Mouse (Mus musculus): ENCODE data around the gene Ybx1. TPM values are rescaled to one million over a fixed set of nuclear protein-coding genes. Genes with fewer than 3 reads are reported as not detected.
A peak's percentile ranks its signal among the peaks of the same experiment; 100 is the strongest.

Ybx1 gene
- total and polyA plus RNA-seq, 3 experiments, result 266 to 861 (median 773) TPM

- intact Hi-C loops (cut with DNase I), result no loop called here
- Histone ChIP-seq H3K27ac (no peak overlapping the region), H3K4me1 (ENCODE audit: control insufficient read depth, insufficient read depth, low read length) (peaks cover 3% of the 10 kb centered on the region; the same call in 1 of the 2 replicates), H3K27me3 (ENCODE audit: control insufficient read depth, insufficient read depth, low read length) (no peaks in the 10 kb centered on the region), H3K79me2 (replicated peaks; ENCODE audit: control insufficient read depth, insufficient read depth, low read length) (peaks cover 7% of the 10 kb centered on the region; the same call in 1 of the 2 replicates), H3K4me3 (no peak overlapping the region), H3K36me3 (ENCODE audit: control insufficient read depth, insufficient read depth, low read length) (peaks cover 3% of the 10 kb centered on the region; the same call in 1 of the 2 replicates), H3K9ac (ENCODE audit: low read depth, low read length) (no peak overlapping the region)
- DNase-seq, result no peak
- TF ChIP-seq POLR2A (IDR thresholded peaks at IDR 0.05; ENCODE audit: insufficient read depth, low read depth, low read length), result no peak
- no peak for TF ChIP-seq EP300 (IDR thresholded peaks at IDR 0.05; ENCODE audit: insufficient read depth, low read depth, low read length)
- no peak for TF ChIP-seq CTCF (IDR thresholded peaks at IDR 0.05)
- 66% methylated on average over 2 of the region's 2 CpGs for WGBS
These were observed 3.0 kb upstream of the Ybx1 start for GRCm38 (mm10) chr4:119297361-119297760.

DNA sequence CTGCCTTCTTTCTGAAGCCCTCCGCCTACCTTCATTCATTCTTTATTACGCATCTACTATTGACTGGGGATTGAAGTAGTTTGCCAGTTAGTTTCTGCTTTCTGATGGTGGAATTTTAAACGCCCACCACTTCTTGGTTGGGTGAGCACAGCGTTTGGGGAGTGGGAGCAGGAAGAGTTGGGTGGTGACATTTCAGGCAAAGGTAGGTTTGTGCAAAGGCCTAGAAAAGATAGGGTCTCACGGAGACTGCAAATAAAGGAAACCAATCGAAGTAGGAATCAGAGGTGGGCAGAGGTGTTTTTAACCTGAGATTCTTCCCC, 690 bp upstream of the Ybx1 start:
- peaks cover 5% of the 10 kb centered on the region for H3K4me1 ChIP-seq (ENCODE audit: control insufficient read depth, insufficient read depth, low read length)
- no peak for TF ChIP-seq CTCF (IDR thresholded peaks at IDR 0.05)
- TF ChIP-seq EP300 (IDR thresholded peaks at IDR 0.05; ENCODE audit: insufficient read depth, low read depth, low read length), result no peak
- no peak for TF ChIP-seq POLR2A (IDR thresholded peaks at IDR 0.05; ENCODE audit: insufficient read depth, low read depth, low read length)
- H3K27ac ChIP-seq, result peak overlapping the region; percentile 92
- no peak for DNase-seq
- H3K36me3 ChIP-seq (ENCODE audit: control insufficient read depth, insufficient read depth, low read length), result peaks cover 16% of the 10 kb centered on the region
- H3K4me3 ChIP-seq, result peak overlapping the region; percentile 64
- H3K27me3 ChIP-seq (ENCODE audit: control insufficient read depth, insufficient read depth, low read length), result no peaks in the 10 kb centered on the region
- 11% methylated on average over 6 of the region's 6 CpGs for WGBS
- intact Hi-C loops (cut with DNase I), result loop anchor here (2.0 kb wide), 2 partner anchors 26 to 48 kb away; partner anchors contain the start of gene Ppih
- peaks cover 13% of the 10 kb centered on the region for H3K79me2 ChIP-seq (replicated peaks; ENCODE audit: control insufficient read depth, insufficient read depth, low read length)
- peak overlapping the region; percentile 84 for H3K9ac ChIP-seq (ENCODE audit: low read depth, low read length)

DNA sequence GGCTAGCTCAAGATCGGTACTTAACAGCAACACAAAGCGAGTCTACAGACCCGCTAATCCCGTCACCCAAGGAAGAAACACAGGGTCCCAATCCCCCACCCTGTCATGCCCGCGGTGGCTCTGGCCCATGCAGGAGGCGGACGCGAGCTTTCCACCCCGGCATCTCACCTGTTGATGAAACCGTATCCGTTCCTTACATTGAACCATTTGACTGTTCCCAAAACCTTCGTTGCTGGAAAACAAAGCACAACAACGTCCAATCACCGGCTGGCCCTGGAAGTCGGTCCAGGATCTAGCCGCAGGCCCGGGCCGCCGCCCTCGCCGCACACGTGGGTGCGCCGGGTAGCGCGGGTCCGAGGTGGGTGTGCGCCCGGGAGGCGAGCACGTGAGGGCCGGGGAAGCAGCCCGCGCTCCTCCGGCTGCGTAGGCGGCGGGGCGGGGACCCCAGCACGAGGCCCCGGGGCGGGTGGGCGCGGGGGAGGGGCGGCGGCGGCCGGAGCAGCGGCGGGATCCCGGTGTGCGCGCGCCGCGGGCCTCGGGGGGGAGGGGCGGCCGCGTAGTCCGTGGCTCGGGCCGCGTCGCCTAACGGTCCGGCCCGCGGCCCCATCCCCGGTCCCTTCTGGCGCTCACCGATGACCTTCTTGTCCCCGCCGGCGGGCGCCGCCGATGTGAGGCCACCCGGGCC, 688 bp downstream of the Ybx1 start:
- WGBS, result under 1% methylated on average over 55 of the region's 80 CpGs
- Histone ChIP-seq H3K27me3 (ENCODE audit: control insufficient read depth, insufficient read depth, low read length) (no peaks in the 10 kb centered on the region), H3K9ac (ENCODE audit: low read depth, low read length) (peak overlapping the region; percentile 88), H3K36me3 (ENCODE audit: control insufficient read depth, insufficient read depth, low read length) (peaks cover 20% of the 10 kb centered on the region), H3K4me1 (ENCODE audit: control insufficient read depth, insufficient read depth, low read length) (peaks cover 8% of the 10 kb centered on the region), H3K4me3 (peak overlapping the region; percentile 64), H3K27ac (peak overlapping the region; percentile 92), H3K79me2 (replicated peaks; ENCODE audit: control insufficient read depth, insufficient read depth, low read length) (peaks cover 18% of the 10 kb centered on the region)
- DNase-seq, result peak in 1 of 2 experiments; percentile 39
- TF ChIP-seq EP300 (IDR thresholded peaks at IDR 0.05; ENCODE audit: insufficient read depth, low read depth, low read length) (no peak), POLR2A (IDR thresholded peaks at IDR 0.05; ENCODE audit: insufficient read depth, low read depth, low read length) (no peak), CTCF (IDR thresholded peaks at IDR 0.05) (no peak)
- intact Hi-C loops (cut with DNase I), result loop anchor here (2.0 kb wide), 3 partner anchors 17 to 47 kb away; partner anchors contain the start of gene Ppih

GRCm38 (mm10) chr4:119292771-119293573, 1.4 kb downstream of the Ybx1 start:
- H3K4me1 ChIP-seq (ENCODE audit: control insufficient read depth, insufficient read depth, low read length), result peaks cover 11% of the 10 kb centered on the region
- peak overlapping the region; percentile 64 for H3K4me3 ChIP-seq
- TF ChIP-seq CTCF (IDR thresholded peaks at IDR 0.05), result no peak
- no peak for TF ChIP-seq POLR2A (IDR thresholded peaks at IDR 0.05; ENCODE audit: insufficient read depth, low read depth, low read length)
- no peak for TF ChIP-seq EP300 (IDR thresholded peaks at IDR 0.05; ENCODE audit: insufficient read depth, low read depth, low read length)
- peak overlapping the region; percentile 15 for H3K27ac ChIP-seq
- peaks cover 26% of the 10 kb centered on the region for H3K36me3 ChIP-seq (ENCODE audit: control insufficient read depth, insufficient read depth, low read length)
- DNase-seq, result peak; percentile 55 to 70
- 1% methylated on average over 24 of the region's 24 CpGs for WGBS
- H3K9ac ChIP-seq (ENCODE audit: low read depth, low read length), result peak overlapping the region; percentile 88
- peaks cover 18% of the 10 kb centered on the region for H3K79me2 ChIP-seq (replicated peaks; ENCODE audit: control insufficient read depth, insufficient read depth, low read length)
- intact Hi-C loops (cut with DNase I), result loop anchor here (2.0 kb wide), 1 partner anchor 16 kb away; no protein-coding TSS in a partner anchor
- no peaks in the 10 kb centered on the region for H3K27me3 ChIP-seq (ENCODE audit: control insufficient read depth, insufficient read depth, low read length)

DNA sequence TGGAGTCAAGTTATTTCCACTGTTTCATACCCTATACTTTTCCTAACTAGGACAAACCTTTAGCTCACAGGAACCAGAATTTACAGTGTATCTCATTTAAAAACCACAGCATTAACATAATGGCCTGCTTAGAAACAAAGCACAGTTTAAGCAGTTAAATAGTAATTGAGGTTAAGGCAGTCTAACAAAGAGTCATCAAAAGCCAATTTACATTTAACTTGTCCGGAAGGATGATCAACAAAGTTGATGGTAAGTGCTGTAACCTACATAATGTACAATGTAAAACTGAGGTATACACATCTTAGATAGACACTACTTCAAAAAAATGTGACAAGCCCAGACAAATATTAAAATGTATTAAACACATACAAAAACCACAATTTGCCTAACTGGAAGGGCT, 2.5 kb downstream of the Ybx1 start:
- no peak for DNase-seq
- Histone ChIP-seq H3K79me2 (replicated peaks; ENCODE audit: control insufficient read depth, insufficient read depth, low read length) (peaks cover 18% of the 10 kb centered on the region), H3K36me3 (ENCODE audit: control insufficient read depth, insufficient read depth, low read length) (peaks cover 35% of the 10 kb centered on the region), H3K9ac (ENCODE audit: low read depth, low read length) (no peak overlapping the region), H3K27ac (no peak overlapping the region; the same call in 1 of the 2 replicates), H3K4me1 (ENCODE audit: control insufficient read depth, insufficient read depth, low read length) (peaks cover 15% of the 10 kb centered on the region), H3K27me3 (ENCODE audit: control insufficient read depth, insufficient read depth, low read length) (no peaks in the 10 kb centered on the region), H3K4me3 (peak overlapping the region; percentile 5; the same call in 1 of the 2 replicates)
- no peak for TF ChIP-seq EP300 (IDR thresholded peaks at IDR 0.05; ENCODE audit: insufficient read depth, low read depth, low read length)
- no peak for TF ChIP-seq CTCF (IDR thresholded peaks at IDR 0.05)
- no peak for TF ChIP-seq POLR2A (IDR thresholded peaks at IDR 0.05; ENCODE audit: insufficient read depth, low read depth, low read length)
- 74% methylated on average over 1 of the region's 1 CpGs for WGBS
- intact Hi-C loops (cut with DNase I), result loop anchor here (2.0 kb wide), 1 partner anchor 15 kb away; no protein-coding TSS in a partner anchor

Data from heart, adult 2 months (tissue).